ENCODE assay signal across 8 mouse cellular contexts in the genomic region with DNA sequence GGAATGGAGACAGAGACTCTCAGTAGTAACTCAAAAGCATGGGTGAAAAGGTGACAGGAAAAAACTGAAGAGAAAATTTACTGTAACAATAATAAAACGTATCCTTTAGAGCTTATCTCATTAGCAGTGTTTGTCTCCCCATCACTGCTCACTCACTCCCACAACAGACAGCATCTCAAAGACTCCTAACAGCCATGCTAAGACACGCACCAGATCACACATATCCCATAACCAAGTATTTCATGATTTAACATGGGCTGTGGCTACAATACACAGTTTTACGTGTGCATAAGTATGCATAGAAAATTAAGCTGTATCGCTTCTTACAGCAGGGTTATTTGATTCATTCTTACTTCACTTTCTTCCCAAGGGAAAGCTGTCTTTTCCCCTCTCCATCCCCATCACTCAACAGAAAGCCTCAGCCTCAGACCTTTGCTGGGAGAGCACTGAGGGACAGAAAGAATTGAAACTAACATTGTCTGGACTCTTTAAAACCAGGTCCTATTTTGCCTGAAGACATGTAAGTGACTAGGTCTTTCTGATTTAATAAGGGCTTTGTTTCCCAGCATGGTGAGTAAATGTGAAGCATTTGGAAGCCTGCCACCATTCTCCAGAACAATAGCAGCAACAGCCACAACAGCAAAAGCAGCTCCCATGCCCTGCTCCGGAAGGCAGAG. TPM values are rescaled to one million over a fixed set of nuclear protein-coding genes. Genes with fewer than 3 reads are reported as not detected.
DNase-seq lines count a peak whose midpoint lies in the region; ATAC-seq and TF ChIP-seq lines count a peak whose summit lies in the region.

No protein-coding gene starts in this region.

- no peaks in the 10 kb centered on the region for H3K27me3 ChIP-seq in hindbrain, embryonic 15.5 days
- H3K27me3 ChIP-seq in midbrain, postnatal 0 days (ENCODE audit: insufficient read depth, low read length) = no peaks in the 10 kb centered on the region

- H3K9ac ChIP-seq in hindbrain, embryonic 15.5 days = no peak overlapping the region
- no peak overlapping the region for H3K9ac ChIP-seq in midbrain, postnatal 0 days (replicated peaks; ENCODE audit: low read length, poor library complexity, severe bottlenecking)

- H3K36me3 ChIP-seq in hindbrain, embryonic 15.5 days = no peaks in the 10 kb centered on the region
- no peaks in the 10 kb centered on the region for H3K36me3 ChIP-seq in midbrain, postnatal 0 days (ENCODE audit: insufficient read depth, low read length)

- ATAC-seq in hindbrain, embryonic 15.5 days (ENCODE audit: low FRiP score, low read depth) = peak; percentile 63
- 0 out of 2 replicates have a peak, but pooled peaks have one; percentile 27 for ATAC-seq in midbrain, postnatal 0 days (ENCODE audit: low FRiP score)

- no peak overlapping the region for H3K4me3 ChIP-seq in hindbrain, embryonic 15.5 days
- no peak overlapping the region for H3K4me3 ChIP-seq in midbrain, postnatal 0 days (ENCODE audit: low read depth, low read length)

- peak; percentile 62 for DNase-seq in MN1 (ENCODE audit: low spot score)
- DNase-seq in adrenal gland, postnatal 25 days = peak; percentile 15
- DNase-seq in gastrocnemius, postnatal 10 days = peak; percentile 26
- peak; percentile 9 to 45 for DNase-seq in left cerebral cortex, adult 9 months (ENCODE audit: low spot score in 2 of 2)
- peak; percentile 54 for DNase-seq in midbrain, postnatal 0 days (ENCODE audit: low spot score)
- DNase-seq in frontal cortex, postnatal 14 days (ENCODE audit: low spot score in 2 of 2) = no peak
- DNase-seq in yolk sac, embryonic 10.5 days (ENCODE audit: low spot score) = no peak

- no peaks in the 10 kb centered on the region for H3K9me3 ChIP-seq in hindbrain, embryonic 15.5 days
- H3K9me3 ChIP-seq in midbrain, postnatal 0 days (ENCODE audit: low read length) = no peaks in the 10 kb centered on the region

- H3K4me1 ChIP-seq in hindbrain, embryonic 15.5 days (replicated peaks) = peaks cover 28% of the 10 kb centered on the region
- H3K4me1 ChIP-seq in midbrain, postnatal 0 days (ENCODE audit: insufficient read depth, low read length) = peaks cover 4% of the 10 kb centered on the region; the same call in 1 of the 2 replicates

- H3K4me2 ChIP-seq in hindbrain, embryonic 15.5 days = no peak overlapping the region
- no peak overlapping the region for H3K4me2 ChIP-seq in midbrain, postnatal 0 days (ENCODE audit: low read depth, low read length, poor library complexity, severe bottlenecking)

- TF ChIP-seq CTCF in midbrain, postnatal 0 days (IDR thresholded peaks at IDR 0.05) = no peak

- WGBS in hindbrain, embryonic 15.5 days = 24% methylated on average over 5 of the region's 5 CpGs
- 20% methylated on average over 5 of the region's 5 CpGs for WGBS in midbrain, postnatal 0 days

- peak overlapping the region; percentile 47 for H3K27ac ChIP-seq in hindbrain, embryonic 15.5 days (replicated peaks)
- H3K27ac ChIP-seq in midbrain, postnatal 0 days (ENCODE audit: low read depth, low read length) = peak overlapping the region; percentile 62; the same call in 1 of the 2 replicates

RNA-seq across cellular contexts. Expression of gene Fam126a, which starts 37.5 kb away (rescaled TPM):
- total RNA-seq in adrenal gland, postnatal 25 days (2021) = 98.2 and 127 TPM in 2 replicates
- total RNA-seq in gastrocnemius, postnatal 10 days (2021) = 10 to 100 TPM; 15.9 to 20.0 TPM
- polyA plus RNA-seq in hindbrain, embryonic 15.5 days (2015; fragmentation: Nextera tagmentation; extraction: Ambion mirVana) = 31.0 and 31.2 TPM in 2 replicates
- total RNA-seq in midbrain, postnatal 0 days (2014; rRNA removed) = 23.7 and 30.8 TPM in 2 replicates
- 17.0 and 19.7 TPM in 2 replicates for polyA plus RNA-seq in midbrain, postnatal 0 days (2015; fragmentation: Nextera tagmentation; extraction: Ambion mirVana)

Comparison
In these comparisons a context has a peak if more than half of its experiments do, and no peak if none do; other contexts are left out.
1. DNase-seq: peak in MN1 (single experiment), adrenal gland, postnatal 25 days (single experiment), gastrocnemius, postnatal 10 days (single experiment), left cerebral cortex, adult 9 months (2 of 2) and midbrain, postnatal 0 days (single experiment); none in frontal cortex, postnatal 14 days (0 of 2) and yolk sac, embryonic 10.5 days (single experiment).